Mouse (Mus musculus) embryo, embryonic 11 days (tissue): ENCODE data around the gene Kif13a.
A peak's percentile ranks its signal among the peaks of the same experiment; 100 is the strongest.

ENCODE experiments used
- DNase-seq: peaks from one replicate; pipeline ENCODE4 v3.0.0-alpha.2; 2015

Kif13a gene

GRCm38 (mm10) chr13:46919797-46920196, 9.9 kb downstream of the Kif13a start:
- no peak for DNase-seq

DNA sequence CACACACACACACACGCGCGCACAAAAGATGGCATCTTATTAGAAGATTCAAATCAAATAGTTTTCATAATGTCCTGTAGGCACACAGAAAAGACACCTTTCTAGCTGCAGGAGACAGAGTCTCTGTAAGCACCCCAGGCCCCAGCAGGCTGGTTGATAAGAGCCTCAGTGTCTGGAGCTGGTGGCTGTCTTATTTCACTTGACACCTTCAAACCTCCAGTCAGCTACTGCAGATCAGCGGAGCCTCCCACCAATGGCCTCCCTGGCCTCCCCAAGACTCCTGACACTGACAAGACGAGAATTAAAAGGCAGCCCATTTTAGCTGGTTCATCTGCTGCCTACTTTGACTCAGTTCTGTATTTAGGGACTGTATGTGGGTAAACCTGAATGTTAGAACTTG, 11.2 kb downstream of the Kif13a start:
- DNase-seq: no peak

GRCm38 (mm10) chr13:46911960-46912359, 17.7 kb downstream of the Kif13a start:
- no peak for DNase-seq

DNA sequence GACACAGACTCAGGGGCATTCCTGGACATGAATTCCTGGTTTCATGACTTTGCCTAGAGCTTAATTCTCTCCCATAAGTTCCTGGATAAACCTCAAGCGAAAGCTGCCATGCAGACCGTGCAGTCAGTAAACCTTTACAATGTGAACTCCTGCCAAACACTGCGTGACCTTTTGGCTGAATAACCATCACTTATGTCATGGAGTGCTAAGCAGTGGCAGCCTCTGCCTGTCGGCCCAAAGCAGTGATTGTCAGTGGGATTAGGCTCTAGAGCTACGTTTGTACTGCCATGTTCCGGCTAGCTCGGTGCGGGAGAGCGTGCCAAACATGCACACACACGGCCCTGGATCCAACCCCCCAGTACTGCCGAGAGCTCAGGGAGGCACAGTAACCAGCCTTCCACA, 18.6 kb downstream of the Kif13a start:
- DNase-seq: peak; percentile 40

DNA sequence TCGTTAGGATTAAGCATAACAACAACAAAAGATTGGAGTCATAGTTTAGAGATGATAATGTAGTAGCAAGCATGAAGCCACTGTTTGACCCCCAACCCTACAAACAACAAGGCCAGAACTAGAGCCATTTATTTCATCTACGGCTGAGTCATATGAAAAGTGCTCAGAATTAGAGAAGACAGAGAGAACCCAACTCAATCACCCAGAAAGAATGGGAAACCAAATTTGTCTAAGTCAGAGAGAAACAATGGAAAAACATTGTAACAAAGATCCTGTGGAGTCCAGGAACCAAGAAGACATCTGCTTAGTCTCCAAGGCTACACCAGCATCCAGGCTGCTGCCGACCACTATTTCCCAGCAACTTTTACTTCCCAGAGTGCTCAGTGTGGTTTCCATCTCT, 19.7 kb downstream of the Kif13a start:
- no peak for DNase-seq

DNA sequence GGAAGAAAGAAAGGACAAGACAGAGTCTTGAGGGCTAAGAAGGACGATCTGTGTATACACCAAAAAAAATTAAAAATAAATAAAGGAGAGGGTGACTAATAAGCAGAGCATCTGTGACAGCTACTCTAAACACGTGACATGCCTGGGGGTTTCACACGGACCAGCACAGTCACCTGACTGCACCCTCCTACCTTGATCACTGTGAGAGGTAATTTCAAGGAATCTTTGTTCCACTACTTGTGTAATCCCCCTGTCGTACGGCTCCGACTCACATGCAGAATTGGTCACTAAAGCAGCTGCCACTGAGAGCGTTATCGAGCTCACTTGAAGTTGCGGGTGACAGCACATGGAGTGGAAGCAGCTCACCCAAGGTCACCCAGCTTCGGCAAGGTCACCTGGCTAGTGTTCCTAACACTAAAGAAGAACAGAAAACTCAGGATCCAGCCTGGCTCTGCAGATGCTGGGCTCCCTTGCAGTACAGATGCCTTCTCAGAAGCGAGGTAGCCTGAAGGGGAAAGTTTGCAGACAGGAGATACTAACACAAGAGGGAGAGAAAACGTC, 20.6 kb downstream of the Kif13a start:
- DNase-seq: no peak

DNA sequence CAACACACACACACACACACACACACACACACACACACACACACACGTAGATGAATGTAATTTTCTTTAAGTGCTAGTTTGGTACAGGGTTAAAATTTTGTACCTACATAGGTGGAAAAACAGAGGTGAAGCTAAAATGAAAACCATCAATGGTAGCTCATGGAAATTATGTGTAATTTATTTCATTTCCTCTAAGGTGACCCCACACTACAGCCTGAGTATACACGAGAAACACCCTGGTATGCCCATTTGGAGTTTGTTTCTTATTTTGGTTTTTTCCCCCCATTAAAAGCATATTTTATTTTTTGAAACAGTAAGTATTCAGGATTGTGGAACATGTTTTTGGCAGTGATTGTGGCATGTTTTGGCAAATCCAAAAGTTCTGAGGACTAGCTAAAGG, 21.3 kb downstream of the Kif13a start:
- DNase-seq: no peak

DNA sequence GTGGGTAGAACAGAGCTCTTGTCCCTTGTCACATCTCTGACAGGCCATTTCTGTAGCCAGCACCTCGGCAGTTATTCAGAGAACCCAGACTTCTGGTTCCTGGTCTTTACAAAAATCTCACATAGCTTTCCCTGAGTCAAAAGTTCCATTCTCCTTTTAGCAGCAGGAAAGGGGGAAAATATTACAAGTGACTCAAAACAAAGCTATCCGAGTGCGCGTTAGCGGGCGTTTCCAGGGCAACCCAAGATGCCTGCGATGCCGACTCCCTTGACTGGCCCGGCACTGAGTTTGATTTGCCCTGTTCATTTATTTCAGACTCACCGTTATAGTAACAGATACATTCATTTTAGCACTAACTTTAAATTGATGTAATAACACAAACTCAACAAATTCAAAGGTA, 21.8 kb downstream of the Kif13a start:
- DNase-seq: peak; percentile 45

DNA sequence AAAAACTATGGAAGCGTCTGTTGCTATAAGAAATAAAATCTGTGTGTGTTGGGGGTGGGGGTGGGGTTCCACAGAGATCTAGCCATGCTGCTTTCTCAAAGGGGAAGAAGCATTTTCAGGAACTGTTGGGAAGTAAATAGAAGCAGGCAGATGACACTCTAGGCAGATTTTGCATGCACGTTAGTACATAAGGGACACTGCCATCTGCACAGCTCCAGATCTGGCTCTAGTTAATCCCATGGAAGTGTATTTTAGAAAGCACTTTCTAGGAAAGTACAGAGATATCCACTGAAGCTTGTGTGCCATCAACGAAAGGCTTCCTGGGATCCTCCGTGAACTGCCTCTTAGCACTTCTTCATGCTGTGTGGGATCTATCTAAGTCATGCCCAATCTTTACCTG, 22.6 kb downstream of the Kif13a start:
- DNase-seq: no peak

- no peak for DNase-seq
Observed at GRCm38 (mm10) chr13:46905971-46906370, 23.7 kb downstream of the Kif13a start.

GRCm38 (mm10) chr13:46904982-46905621, 24.6 kb downstream of the Kif13a start:
- DNase-seq: no peak

- no peak for DNase-seq
Observed at GRCm38 (mm10) chr13:46902568-46903255, 27.0 kb downstream of the Kif13a start.

- no peak for DNase-seq
Observed at GRCm38 (mm10) chr13:46900870-46901555, 28.7 kb downstream of the Kif13a start.

DNA sequence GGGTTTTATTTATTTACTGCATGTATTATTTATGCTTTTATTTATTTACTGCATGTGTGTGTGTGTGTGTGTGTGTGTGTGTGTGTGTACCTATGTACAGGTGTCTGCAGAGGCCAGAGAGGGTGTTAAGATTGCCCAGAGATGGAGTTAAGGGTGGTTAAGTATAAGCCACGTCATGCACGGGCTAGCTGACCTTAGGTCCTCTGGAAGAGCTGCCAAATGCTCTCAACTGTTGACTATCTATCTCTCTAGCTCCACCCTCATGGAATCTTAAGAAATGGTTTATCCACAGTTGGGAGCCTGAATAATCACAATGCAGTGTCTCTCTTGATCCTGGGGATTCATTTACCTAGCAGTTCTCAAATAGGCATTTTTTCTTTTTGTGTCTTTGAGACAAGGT, 30.8 kb downstream of the Kif13a start:
- DNase-seq: no peak

DNA sequence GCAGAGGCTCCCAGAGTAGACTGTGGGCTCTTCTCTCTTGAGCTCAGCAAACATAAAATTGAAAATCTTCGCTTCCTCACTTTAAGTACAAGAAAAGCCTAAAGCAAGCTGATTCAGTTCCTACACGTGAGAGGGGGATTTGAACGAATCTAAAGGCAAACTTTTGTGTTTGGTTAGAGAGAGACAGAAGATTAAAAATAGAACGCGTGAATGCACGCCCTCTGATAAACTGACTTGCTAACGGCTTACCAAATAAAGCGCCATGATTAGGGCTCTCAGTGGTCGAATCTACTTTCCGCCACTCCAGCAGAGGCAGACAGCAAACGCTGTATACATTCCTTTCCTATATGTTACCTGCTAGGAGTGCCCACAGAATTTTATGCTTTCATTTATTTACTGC, 31.3 kb downstream of the Kif13a start:
- no peak for DNase-seq

GRCm38 (mm10) chr13:46892380-46892779, 37.3 kb downstream of the Kif13a start:
- DNase-seq: no peak

- DNase-seq: no peak
Observed at GRCm38 (mm10) chr13:46888150-46888683, 41.5 kb downstream of the Kif13a start.

DNA sequence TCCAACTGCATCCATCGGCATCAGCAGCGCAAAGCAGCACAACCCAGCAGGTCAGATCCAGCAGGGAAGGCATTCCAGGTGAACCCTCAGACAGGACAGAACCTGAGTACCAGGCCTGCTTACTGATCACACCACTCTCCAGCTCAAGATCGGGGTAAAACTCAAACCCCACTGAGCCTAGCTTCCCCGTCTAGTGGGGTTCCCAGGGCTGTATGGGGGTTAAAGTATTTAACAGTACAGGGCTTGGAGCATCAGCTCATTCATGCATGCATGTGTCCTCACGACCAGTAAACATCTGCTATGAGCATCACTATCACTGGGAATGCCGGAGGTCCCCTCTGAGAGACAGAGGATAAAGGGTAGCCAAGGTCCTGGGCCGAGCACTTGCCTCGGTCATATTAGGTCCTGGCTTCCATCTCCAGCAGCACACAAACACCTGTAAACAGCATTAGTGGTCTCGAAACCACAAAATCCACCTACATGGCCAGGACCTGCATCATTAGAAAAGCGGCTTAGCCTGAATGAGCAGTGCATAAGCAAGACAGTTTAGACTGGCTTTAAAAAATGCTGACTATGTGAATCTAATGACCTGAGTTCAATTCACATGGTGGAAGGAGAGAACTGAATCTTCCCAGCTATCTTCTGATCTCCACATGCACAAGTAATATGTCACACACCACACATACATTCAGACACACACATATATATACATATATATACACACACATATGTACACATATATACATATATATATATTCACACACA, 43.0 kb downstream of the Kif13a start:
- DNase-seq: no peak

GRCm38 (mm10) chr13:46885759-46886060, 44.0 kb downstream of the Kif13a start:
- no peak for DNase-seq

GRCm38 (mm10) chr13:46884898-46885758, 44.5 kb downstream of the Kif13a start:
- no peak for DNase-seq

- no peak for DNase-seq
Observed at GRCm38 (mm10) chr13:46883976-46884375, 45.7 kb downstream of the Kif13a start.

DNA sequence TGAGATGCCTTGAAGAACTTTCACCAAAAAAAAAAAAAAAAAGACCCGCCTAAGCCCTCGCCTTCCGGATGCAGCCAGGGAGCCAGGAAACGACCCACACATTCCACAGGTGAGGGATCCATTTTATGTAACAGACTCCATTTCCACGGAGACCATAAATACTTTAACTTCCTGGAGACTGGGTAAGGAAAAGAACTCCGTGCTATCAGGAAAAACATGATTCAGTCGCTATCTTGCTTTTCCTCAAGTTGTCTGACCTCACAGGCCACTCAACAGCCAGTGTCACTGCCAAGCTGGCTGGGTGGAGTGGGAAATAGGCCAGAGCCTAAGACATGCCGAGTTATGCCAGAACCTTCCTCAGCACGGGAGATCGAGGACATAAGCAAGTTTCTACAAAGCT, 46.3 kb downstream of the Kif13a start:
- DNase-seq: peak; percentile 11
